Mouse (Mus musculus): Measurements from ENCODE around the gene Omp.

- TF ChIP-seq EP300 (IDR thresholded peaks at IDR 0.05; ENCODE audit: low read depth) (no peak), CTCF (IDR thresholded peaks at IDR 0.05; ENCODE audit: low read depth) (no peak)
These were observed 13.6 kb downstream of the Omp start for GRCm38 (mm10) chr7:98131751-98132150.
